Mouse (Mus musculus): ENCODE measurements around the gene Lrrc10. TPM values are rescaled to one million over a fixed set of nuclear protein-coding genes. Genes with fewer than 3 reads are reported as not detected.
A peak's percentile ranks its signal among the peaks of the same experiment; 100 is the strongest.
"Not testable (repeated sequence)": the region's sequence is repeated elsewhere in the genome, so short reads cannot be mapped to it uniquely, and the experiment has no call there.

Gene Lrrc10
- total RNA-seq, 2 experiments from 2014 or later = 0.17 TPM; not detected in 1

- no peak for TF ChIP-seq CTCF (IDR thresholded peaks at IDR 0.05)
- DNase-seq = peak; percentile 83
- intact Hi-C loops (cut with DNase I) = no loop called here
- H3K4me3 ChIP-seq = no peak overlapping the region
- peak overlapping the region; percentile 28; the same call in 1 of the 2 replicates for H3K27ac ChIP-seq
Observed at GRCm38 (mm10) chr10:117018281-117018840, 26.8 kb upstream of the Lrrc10 start.

GRCm38 (mm10) chr10:117021020-117021754 lies 24.0 kb upstream of the Lrrc10 start:
- no peak overlapping the region for H3K4me3 ChIP-seq
- DNase-seq = peak; percentile 91
- intact Hi-C loops (cut with DNase I) = loop anchor here (2.0 kb wide), 1 partner anchor 24 kb away; no protein-coding TSS in a partner anchor
- peak overlapping the region; percentile 78 for H3K27ac ChIP-seq
- TF ChIP-seq CTCF (IDR thresholded peaks at IDR 0.05) = no peak

- DNase-seq = no peak
- no peak overlapping the region for H3K27ac ChIP-seq
- intact Hi-C loops (cut with DNase I) = no loop called here
- TF ChIP-seq CTCF (IDR thresholded peaks at IDR 0.05) = no peak
- peak overlapping the region; percentile 47 for H3K4me3 ChIP-seq
Observed at GRCm38 (mm10) chr10:117023693-117024092, 21.4 kb upstream of the Lrrc10 start.

GRCm38 (mm10) chr10:117025776-117026175 lies 19.4 kb upstream of the Lrrc10 start:
- H3K27ac ChIP-seq; intact Hi-C loops (cut with DNase I); DNase-seq; H3K4me3 ChIP-seq: not testable (repeated sequence)

GRCm38 (mm10) chr10:117026176-117026575 lies 19.0 kb upstream of the Lrrc10 start:
- H3K4me3 ChIP-seq = no peak overlapping the region
- intact Hi-C loops (cut with DNase I) = no loop called here
- TF ChIP-seq CTCF (IDR thresholded peaks at IDR 0.05) = no peak
- H3K27ac ChIP-seq = no peak overlapping the region
- no peak for DNase-seq

- no peak overlapping the region for H3K4me3 ChIP-seq
- TF ChIP-seq CTCF (IDR thresholded peaks at IDR 0.05) = no peak
- H3K27ac ChIP-seq = no peak overlapping the region
- intact Hi-C loops (cut with DNase I) = loop anchor here (5.0 kb wide), 3 partner anchors 34 to 84 kb away; no protein-coding TSS in a partner anchor
- DNase-seq = no peak
Observed at GRCm38 (mm10) chr10:117031160-117031559, 14.0 kb upstream of the Lrrc10 start.

GRCm38 (mm10) chr10:117033785-117034184 lies 11.4 kb upstream of the Lrrc10 start:
- DNase-seq = peak; percentile 90
- peak overlapping the region; percentile 64 for H3K27ac ChIP-seq
- intact Hi-C loops (cut with DNase I) = loop anchor here (5.0 kb wide), 3 partner anchors 36 to 86 kb away; no protein-coding TSS in a partner anchor
- peak; percentile 87 for TF ChIP-seq CTCF (IDR thresholded peaks at IDR 0.05)
- peak overlapping the region; percentile 28 for H3K4me3 ChIP-seq

- no peak for DNase-seq
- peak; percentile 44 for TF ChIP-seq CTCF (IDR thresholded peaks at IDR 0.05)
- H3K4me3 ChIP-seq = no peak overlapping the region
- no peak overlapping the region for H3K27ac ChIP-seq
- intact Hi-C loops (cut with DNase I) = no loop called here
Observed at GRCm38 (mm10) chr10:117040355-117040754, 4.8 kb upstream of the Lrrc10 start.

GRCm38 (mm10) chr10:117042295-117042694 lies 2.8 kb upstream of the Lrrc10 start:
- intact Hi-C loops (cut with DNase I) = no loop called here
- no peak overlapping the region for H3K27ac ChIP-seq
- DNase-seq = no peak
- no peak for TF ChIP-seq CTCF (IDR thresholded peaks at IDR 0.05)
- no peak overlapping the region for H3K4me3 ChIP-seq

- not testable (repeated sequence) for DNase-seq, H3K4me3 ChIP-seq, H3K27ac ChIP-seq
Observed at GRCm38 (mm10) chr10:117043497-117044166, 1.5 kb upstream of the Lrrc10 start.

GRCm38 (mm10) chr10:117049253-117049652 lies 4.1 kb downstream of the Lrrc10 start:
- no peak for DNase-seq
- TF ChIP-seq CTCF (IDR thresholded peaks at IDR 0.05) = no peak
- Histone ChIP-seq H3K4me3 (no peak overlapping the region), H3K27ac (no peak overlapping the region)
- intact Hi-C loops (cut with DNase I) = no loop called here

More at GRCm38 (mm10) chr10:117043497-117044166, 1.5 kb upstream of the Lrrc10 start:
- intact Hi-C loops (cut with DNase I) = not testable (repeated sequence)

GRCm38 (mm10) chr10:117049961-117050597 lies 4.9 kb downstream of the Lrrc10 start:
- intact Hi-C loops (cut with DNase I) = no loop called here
- no peak for TF ChIP-seq CTCF (IDR thresholded peaks at IDR 0.05)
- Histone ChIP-seq H3K4me3 (no peak overlapping the region), H3K27ac (no peak overlapping the region)
- no peak for DNase-seq
